Mouse (Mus musculus): Measurements from ENCODE around the gene Pbx3. TPM values are rescaled to one million over a fixed set of nuclear protein-coding genes. Genes with fewer than 3 reads are reported as not detected.

Pbx3 gene
- polyA plus RNA-seq, 1 experiment: 16.2 TPM

- Histone ChIP-seq H3K36me3 (ENCODE audit: control insufficient read depth, insufficient read depth, low read length, poor library complexity, severe bottlenecking) (no peaks in the 10 kb centered on the region), H3K9me3 (replicated peaks; ENCODE audit: control insufficient read depth, insufficient read depth, low read length, poor library complexity, severe bottlenecking) (no peaks in the 10 kb centered on the region), H3K4me3 (ENCODE audit: low read depth, low read length) (peak within 1 kb of the TSS; percentile 90), H3K9ac (ENCODE audit: low read depth, poor library complexity, severe bottlenecking) (peak within 1 kb of the TSS; percentile 86), H3K27ac (ENCODE audit: insufficient read depth, low read length) (no peak within 1 kb of the TSS), H3K4me1 (ENCODE audit: control insufficient read depth, insufficient read depth, low read length) (no peaks in the 10 kb centered on the region), H3K27me3 (ENCODE audit: control insufficient read depth, insufficient read depth, low read length, poor library complexity, severe bottlenecking) (no peaks in the 10 kb centered on the region)
- TF ChIP-seq CTCF (IDR thresholded peaks at IDR 0.05; ENCODE audit: low read depth, low read length) (no peak), EP300 (IDR thresholded peaks at IDR 0.05; ENCODE audit: insufficient read depth, low read depth, low read length) (0 out of 2 replicates have a peak, but pooled peaks have one; percentile 17)
Observed at GRCm38 (mm10) chr2:34406601-34407464, 33.9 kb upstream of the Pbx3 start, which contains the start of gene Mapkap1. Gene Mapkap1 (plus strand): TSS chr2:34406771.

GRCm38 (mm10) chr2:34399535-34399934 is 26.6 kb upstream of the Pbx3 start:
- Histone ChIP-seq H3K27ac (ENCODE audit: insufficient read depth, low read length) (no peak overlapping the region), H3K9ac (ENCODE audit: low read depth, poor library complexity, severe bottlenecking) (no peak overlapping the region), H3K4me3 (ENCODE audit: low read depth, low read length) (no peak overlapping the region), H3K4me1 (ENCODE audit: control insufficient read depth, insufficient read depth, low read length) (no peaks in the 10 kb centered on the region), H3K27me3 (ENCODE audit: control insufficient read depth, insufficient read depth, low read length, poor library complexity, severe bottlenecking) (no peaks in the 10 kb centered on the region), H3K36me3 (ENCODE audit: control insufficient read depth, insufficient read depth, low read length, poor library complexity, severe bottlenecking) (no peaks in the 10 kb centered on the region), H3K9me3 (replicated peaks; ENCODE audit: control insufficient read depth, insufficient read depth, low read length, poor library complexity, severe bottlenecking) (no peaks in the 10 kb centered on the region)
- TF ChIP-seq EP300 (IDR thresholded peaks at IDR 0.05; ENCODE audit: insufficient read depth, low read depth, low read length) (no peak), CTCF (IDR thresholded peaks at IDR 0.05; ENCODE audit: low read depth, low read length) (no peak), POLR2A (IDR thresholded peaks at IDR 0.05; ENCODE audit: insufficient read depth, low read length) (no peak)

GRCm38 (mm10) chr2:34378930-34379329 is 6.0 kb upstream of the Pbx3 start:
- H3K27me3 ChIP-seq (ENCODE audit: control insufficient read depth, insufficient read depth, low read length, poor library complexity, severe bottlenecking): no peaks in the 10 kb centered on the region
- no peaks in the 10 kb centered on the region for H3K9me3 ChIP-seq (replicated peaks; ENCODE audit: control insufficient read depth, insufficient read depth, low read length, poor library complexity, severe bottlenecking)
- H3K4me3 ChIP-seq (ENCODE audit: low read depth, low read length): no peak overlapping the region
- no peak overlapping the region for H3K27ac ChIP-seq (ENCODE audit: insufficient read depth, low read length)
- no peaks in the 10 kb centered on the region for H3K4me1 ChIP-seq (ENCODE audit: control insufficient read depth, insufficient read depth, low read length)
- H3K9ac ChIP-seq (ENCODE audit: low read depth, poor library complexity, severe bottlenecking): no peak overlapping the region
- no peaks in the 10 kb centered on the region for H3K36me3 ChIP-seq (ENCODE audit: control insufficient read depth, insufficient read depth, low read length, poor library complexity, severe bottlenecking)
- TF ChIP-seq EP300 (IDR thresholded peaks at IDR 0.05; ENCODE audit: insufficient read depth, low read depth, low read length) (no peak), POLR2A (IDR thresholded peaks at IDR 0.05; ENCODE audit: insufficient read depth, low read length) (no peak), CTCF (IDR thresholded peaks at IDR 0.05; ENCODE audit: low read depth, low read length) (no peak)

GRCm38 (mm10) chr2:34374349-34374748 is 1.4 kb upstream of the Pbx3 start:
- TF ChIP-seq POLR2A (IDR thresholded peaks at IDR 0.05; ENCODE audit: insufficient read depth, low read length) (no peak), EP300 (IDR thresholded peaks at IDR 0.05; ENCODE audit: insufficient read depth, low read depth, low read length) (no peak), CTCF (IDR thresholded peaks at IDR 0.05; ENCODE audit: low read depth, low read length) (no peak)
- Histone ChIP-seq H3K9ac (ENCODE audit: low read depth, poor library complexity, severe bottlenecking) (no peak overlapping the region), H3K27ac (ENCODE audit: insufficient read depth, low read length) (no peak overlapping the region), H3K4me1 (ENCODE audit: control insufficient read depth, insufficient read depth, low read length) (no peaks in the 10 kb centered on the region), H3K36me3 (ENCODE audit: control insufficient read depth, insufficient read depth, low read length, poor library complexity, severe bottlenecking) (no peaks in the 10 kb centered on the region), H3K27me3 (ENCODE audit: control insufficient read depth, insufficient read depth, low read length, poor library complexity, severe bottlenecking) (0 out of 2 replicates have a peak, but pooled peaks cover 1% of the 10 kb centered on the region), H3K9me3 (replicated peaks; ENCODE audit: control insufficient read depth, insufficient read depth, low read length, poor library complexity, severe bottlenecking) (no peaks in the 10 kb centered on the region), H3K4me3 (ENCODE audit: low read depth, low read length) (no peak overlapping the region)

GRCm38 (mm10) chr2:34373886-34374285 is 944 bp upstream of the Pbx3 start:
- Histone ChIP-seq H3K4me3 (ENCODE audit: low read depth, low read length) (no peak overlapping the region), H3K27ac (ENCODE audit: insufficient read depth, low read length) (no peak overlapping the region)
- no peak for TF ChIP-seq CTCF (IDR thresholded peaks at IDR 0.05; ENCODE audit: low read depth, low read length)
- no peak for TF ChIP-seq POLR2A (IDR thresholded peaks at IDR 0.05; ENCODE audit: insufficient read depth, low read length)
- TF ChIP-seq EP300 (IDR thresholded peaks at IDR 0.05; ENCODE audit: insufficient read depth, low read depth, low read length): no peak

More at GRCm38 (mm10) chr2:34373886-34374285, 944 bp upstream of the Pbx3 start:
- Histone ChIP-seq H3K36me3 (ENCODE audit: control insufficient read depth, insufficient read depth, low read length, poor library complexity, severe bottlenecking) (no peaks in the 10 kb centered on the region), H3K9me3 (replicated peaks; ENCODE audit: control insufficient read depth, insufficient read depth, low read length, poor library complexity, severe bottlenecking) (no peaks in the 10 kb centered on the region), H3K9ac (ENCODE audit: low read depth, poor library complexity, severe bottlenecking) (no peak overlapping the region), H3K4me1 (ENCODE audit: control insufficient read depth, insufficient read depth, low read length) (no peaks in the 10 kb centered on the region), H3K27me3 (ENCODE audit: control insufficient read depth, insufficient read depth, low read length, poor library complexity, severe bottlenecking) (0 out of 2 replicates have a peak, but pooled peaks cover 1% of the 10 kb centered on the region)
